Mouse (Mus musculus) embryonic facial prominence, embryonic 15.5 days (tissue): ENCODE measurements around the gene Atp5d. TPM values are rescaled to one million over a fixed set of nuclear protein-coding genes. Genes with fewer than 3 reads are reported as not detected.

Experiments used
- ATAC-seq: fragments of 200-750 bp; cut with Nextera tagmentation; 2 replicates; pipeline ENCODE4 v1.8.0; 2017; ENCODE audit warnings: low read depth, moderate TSS enrichment; ENCODE audit not compliant: insufficient number of reproducible peaks, low FRiP score, low TSS enrichment
- H3K27ac ChIP-seq: fragments of 300-500 bp; sonication (generic); replicated peaks from 2 replicates; pipeline ENCODE4 v1.5.1; 2015; ENCODE audit warnings: mild to moderate bottlenecking, inconsistent platforms
- H3K27me3 ChIP-seq: fragments of 300-500 bp; sonication (generic); 2 replicates; pipeline ENCODE4 v1.6.1; 2015; ENCODE audit warnings: inconsistent platforms
- H3K36me3 ChIP-seq: fragments of 300-500 bp; sonication (generic); 2 replicates; pipeline ENCODE4 v1.6.1; 2015; ENCODE audit warnings: mild to moderate bottlenecking, inconsistent platforms
- H3K4me1 ChIP-seq: fragments of 300-500 bp; sonication (generic); 2 replicates; pipeline ENCODE4 v1.6.1; 2015; ENCODE audit warnings: inconsistent platforms
- H3K4me2 ChIP-seq: fragments of 300-500 bp; sonication (generic); replicated peaks from 2 replicates; pipeline ENCODE4 v1.6.1; 2015; ENCODE audit warnings: mild to moderate bottlenecking, inconsistent platforms
- H3K4me3 ChIP-seq: fragments of 300-500 bp; sonication (generic); replicated peaks from 2 replicates; pipeline ENCODE4 v1.5.1; 2015; ENCODE audit warnings: mild to moderate bottlenecking, inconsistent platforms
- H3K9ac ChIP-seq: fragments of 300-500 bp; sonication (generic); 2 replicates; pipeline ENCODE4 v1.6.1; 2015; ENCODE audit warnings: inconsistent platforms
- H3K9me3 ChIP-seq: fragments of 300-500 bp; sonication (generic); replicated peaks from 2 replicates; pipeline ENCODE4 v1.6.1; 2016; ENCODE audit warnings: inconsistent platforms
- WGBS: fragments of 180-500 bp; shearing (Covaris S2); methylation state at CpG from one replicate; pipeline ENCODE4 v1.1.7; 2015; 5-methylcytosine and 5-hydroxymethylcytosine counted together
- polyA plus RNA-seq: library from polyadenylated mRNA; unstranded; fragments of >200 nt; fragmentation: Nextera tagmentation; extraction: Ambion mirVana; gene quantifications from 2 replicates; pipeline ENCODE4 v1.2.1, GENCODE M21; 2015

Atp5d gene
- polyA plus RNA-seq, 1 experiment from 2014 or later: 516 TPM

DNA sequence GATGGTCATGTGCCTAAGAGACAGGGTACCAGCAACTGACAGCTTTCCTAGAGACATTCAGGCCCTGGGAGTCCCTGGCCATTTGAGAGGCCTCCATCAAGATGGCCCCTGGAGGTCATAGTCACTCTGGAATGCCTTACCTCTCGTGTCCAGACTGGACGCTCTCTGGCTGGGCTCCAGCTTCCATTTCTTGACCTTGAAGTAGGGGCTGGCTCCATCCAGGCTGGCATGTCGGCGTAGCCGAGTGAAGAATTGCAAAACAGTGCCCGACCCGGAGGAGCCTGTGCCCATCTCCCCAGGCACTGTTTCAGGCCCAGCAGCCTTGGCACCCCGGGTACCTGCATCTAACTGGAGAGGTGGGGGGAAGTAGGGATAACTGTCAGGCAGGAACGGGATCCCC is 4.0 kb upstream of the Atp5d start:
- H3K9me3 ChIP-seq: no peaks in the 10 kb centered on the region
- H3K4me1 ChIP-seq: peaks cover 55% of the 10 kb centered on the region
- no peak overlapping the region for H3K4me2 ChIP-seq
- 81% methylated on average over 9 of the region's 9 CpGs for WGBS
- H3K27ac ChIP-seq: no peak overlapping the region
- no peak for ATAC-seq
- H3K36me3 ChIP-seq: peaks cover 57% of the 10 kb centered on the region
- H3K9ac ChIP-seq: no peak overlapping the region
- H3K27me3 ChIP-seq: peaks cover 13% of the 10 kb centered on the region
- H3K4me3 ChIP-seq: no peak overlapping the region

DNA sequence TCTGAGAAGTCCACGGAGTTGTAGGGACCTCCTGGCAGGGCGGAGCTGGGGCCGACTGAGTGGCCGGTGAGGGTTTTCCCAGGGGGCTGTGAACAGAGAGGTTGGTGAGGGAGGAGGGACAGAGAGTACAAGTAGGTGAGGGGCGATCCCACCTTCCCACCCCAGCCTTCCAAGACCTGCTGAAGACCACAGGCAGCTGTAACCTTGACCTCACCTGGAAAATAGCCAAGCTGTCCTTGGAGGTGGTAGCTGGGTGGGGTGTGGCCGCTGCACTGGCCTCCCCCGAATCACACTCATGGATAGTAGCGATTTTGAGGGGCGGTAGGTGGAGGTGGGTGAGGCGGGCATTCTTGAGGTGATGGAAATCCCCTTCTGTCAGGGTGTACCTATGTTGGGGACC is 3.3 kb upstream of the Atp5d start:
- Histone ChIP-seq H3K4me3 (no peak overlapping the region), H3K9me3 (no peaks in the 10 kb centered on the region), H3K4me1 (peaks cover 57% of the 10 kb centered on the region), H3K27me3 (peaks cover 13% of the 10 kb centered on the region), H3K9ac (no peak overlapping the region), H3K27ac (no peak overlapping the region), H3K4me2 (no peak overlapping the region), H3K36me3 (peaks cover 49% of the 10 kb centered on the region)
- 87% methylated on average over 10 of the region's 10 CpGs for WGBS
- ATAC-seq: no peak

DNA sequence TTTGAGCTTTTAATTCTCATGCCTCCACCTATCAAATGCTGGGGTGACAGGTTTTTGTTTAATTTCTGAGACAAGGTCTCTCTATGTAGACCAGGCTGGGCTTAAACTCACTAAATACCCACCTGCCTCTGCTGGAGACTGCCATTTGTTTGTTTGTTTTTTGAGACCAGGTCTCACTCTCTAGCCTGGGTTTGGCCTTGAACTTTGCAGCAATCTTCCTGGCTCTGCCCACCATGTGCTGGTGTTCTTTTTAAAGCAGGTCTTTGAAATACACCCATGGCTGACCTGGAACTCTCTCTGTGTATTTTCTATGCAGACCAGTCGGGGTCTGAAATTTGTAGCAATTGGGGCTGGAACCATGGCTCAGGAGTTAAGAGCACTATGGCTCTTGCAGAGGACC is 2.8 kb upstream of the Atp5d start:
- H3K4me2 ChIP-seq: no peak overlapping the region
- H3K4me3 ChIP-seq: no peak overlapping the region
- H3K27ac ChIP-seq: no peak overlapping the region
- WGBS: 88% methylated on average over 1 of the region's 1 CpGs
- no peaks in the 10 kb centered on the region for H3K9me3 ChIP-seq
- no peak overlapping the region for H3K9ac ChIP-seq
- peaks cover 59% of the 10 kb centered on the region for H3K4me1 ChIP-seq
- H3K36me3 ChIP-seq: peaks cover 44% of the 10 kb centered on the region
- peaks cover 13% of the 10 kb centered on the region for H3K27me3 ChIP-seq
- ATAC-seq: no peak

DNA sequence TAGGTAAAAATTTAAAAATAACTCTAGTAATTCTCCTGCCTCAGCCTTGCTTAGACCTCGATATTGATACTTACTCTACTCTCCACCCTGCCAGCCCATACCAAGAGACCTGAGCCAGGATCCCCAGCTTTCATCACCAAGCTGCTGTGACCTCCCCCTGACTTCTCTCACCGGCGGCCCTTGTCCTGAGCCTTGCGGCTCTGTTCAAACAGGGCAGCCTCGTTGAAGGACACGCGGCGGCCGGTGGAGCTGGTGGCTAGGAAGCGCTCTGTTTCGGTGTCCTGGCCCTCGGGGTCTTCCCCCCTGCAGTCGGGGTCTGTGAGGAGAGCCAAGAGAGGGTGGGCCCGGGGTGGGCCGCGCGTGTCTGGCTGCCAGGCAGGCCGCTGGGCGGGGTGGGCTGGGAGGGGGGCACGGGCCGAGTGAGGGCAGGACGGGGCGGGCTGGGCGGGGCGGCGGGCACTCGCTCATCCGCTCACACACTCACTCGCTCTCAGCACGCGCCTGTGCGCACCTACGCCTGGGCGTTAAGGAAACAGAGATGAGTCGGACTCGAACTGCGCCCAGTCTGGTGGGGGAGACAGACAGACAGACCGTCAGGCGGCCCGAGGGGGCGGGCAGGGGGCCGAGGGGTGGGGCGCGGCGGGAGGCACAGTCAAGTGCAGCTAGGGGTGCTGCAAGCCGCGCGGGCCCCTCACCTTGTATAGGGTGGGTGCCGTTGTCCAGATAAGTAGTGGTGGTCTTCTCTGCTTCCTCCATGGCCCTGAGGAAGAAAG is 2.1 kb upstream of the Atp5d start:
- Histone ChIP-seq H3K9me3 (no peaks in the 10 kb centered on the region), H3K4me3 (peak overlapping the region; percentile 61), H3K27me3 (peaks cover 13% of the 10 kb centered on the region), H3K27ac (no peak overlapping the region), H3K36me3 (peaks cover 37% of the 10 kb centered on the region), H3K9ac (no peak overlapping the region), H3K4me1 (peaks cover 60% of the 10 kb centered on the region), H3K4me2 (peak overlapping the region; percentile 85)
- ATAC-seq: no peak
- WGBS: 17% methylated on average over 47 of the region's 49 CpGs

DNA sequence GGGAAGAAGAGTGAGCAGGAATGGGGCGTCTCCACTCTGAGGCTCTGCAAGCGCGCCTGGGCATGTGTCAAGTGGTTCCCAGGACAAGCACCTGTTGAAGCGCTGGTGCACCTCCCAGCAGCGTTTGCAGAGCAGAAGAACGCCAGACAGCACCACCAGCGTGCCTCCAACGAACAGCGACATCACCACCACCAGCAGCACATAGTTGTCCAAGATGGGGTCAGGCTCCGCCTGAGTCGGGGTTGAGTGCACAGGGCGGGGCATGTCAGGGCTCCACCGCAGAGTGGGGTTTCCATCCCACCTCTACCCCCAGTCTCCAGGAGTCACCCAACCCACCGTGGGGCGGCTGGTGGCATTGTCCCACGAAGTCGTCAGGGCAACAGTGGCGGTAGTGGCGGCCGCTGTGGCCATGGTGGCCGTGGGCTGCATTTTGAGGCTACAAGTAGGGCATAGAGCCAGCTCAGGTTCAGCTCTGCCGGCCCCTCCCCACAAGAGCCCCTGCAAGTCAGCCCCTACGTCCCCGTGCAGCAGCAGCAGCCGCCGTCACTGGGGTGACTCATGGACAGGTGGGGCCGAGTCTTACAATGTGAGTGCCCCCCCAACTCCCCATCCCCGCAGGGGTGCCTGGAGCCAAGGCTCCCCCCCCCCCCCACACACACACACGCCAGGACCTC is 1.3 kb upstream of the Atp5d start:
- Histone ChIP-seq H3K27ac (peak overlapping the region; percentile 79; the same call in 1 of the 2 replicates), H3K9me3 (no peaks in the 10 kb centered on the region), H3K27me3 (peaks cover 13% of the 10 kb centered on the region), H3K4me2 (peak overlapping the region; percentile 85), H3K4me1 (peaks cover 55% of the 10 kb centered on the region), H3K36me3 (peaks cover 32% of the 10 kb centered on the region), H3K4me3 (peak overlapping the region; percentile 61), H3K9ac (0 out of 2 replicates have a peak overlapping the region, but pooled peaks have one; percentile 15)
- ATAC-seq: no peak
- WGBS: 5% methylated on average over 29 of the region's 29 CpGs

DNA sequence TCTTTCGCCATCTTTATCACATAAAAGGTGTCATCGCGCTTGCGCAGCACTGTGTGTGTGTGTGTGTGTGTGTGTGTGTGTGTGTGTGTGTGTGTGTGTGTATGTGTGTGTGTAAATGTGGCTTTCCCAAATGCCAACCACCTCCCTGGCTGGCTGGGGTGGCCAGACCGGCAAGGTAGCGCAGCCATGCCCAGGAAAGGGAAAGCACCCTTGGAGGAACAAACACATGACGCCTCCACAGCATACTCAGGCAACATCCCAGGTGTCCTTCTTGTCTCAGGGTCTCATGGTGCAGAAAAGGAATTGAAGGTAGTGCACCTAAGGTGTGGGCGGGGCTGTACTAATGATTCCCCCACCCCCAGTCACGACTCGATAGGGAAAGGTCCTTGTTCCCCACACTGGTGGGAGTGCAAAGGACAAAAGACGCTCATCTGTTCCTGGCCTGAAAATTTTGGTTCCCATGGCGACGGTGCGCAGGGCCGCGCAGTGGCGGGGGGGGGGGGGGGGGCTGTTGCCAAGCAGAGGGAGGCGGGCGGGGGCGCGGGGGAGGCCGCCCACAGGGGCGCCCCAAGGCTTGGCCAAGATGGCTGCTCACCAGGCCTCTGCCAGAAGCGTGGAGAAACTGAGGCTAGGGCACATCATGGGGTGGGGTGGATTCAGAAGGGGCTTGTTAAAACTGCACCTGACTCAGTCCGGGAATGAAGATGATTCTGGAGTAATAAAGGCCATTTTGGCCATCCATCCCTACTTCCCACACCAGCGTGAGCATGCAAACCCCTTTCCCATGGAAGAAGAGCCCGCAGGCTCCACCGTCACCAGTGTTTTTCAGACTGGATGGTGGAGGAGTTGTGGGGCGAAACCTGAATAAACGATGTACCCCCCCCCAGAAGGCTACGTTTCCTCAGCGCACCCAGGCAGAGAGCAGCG is 543 bp upstream of the Atp5d start:
- 2% methylated on average over 33 of the region's 33 CpGs for WGBS
- H3K27me3 ChIP-seq: peaks cover 13% of the 10 kb centered on the region
- peak overlapping the region; percentile 79 for H3K27ac ChIP-seq

DNA sequence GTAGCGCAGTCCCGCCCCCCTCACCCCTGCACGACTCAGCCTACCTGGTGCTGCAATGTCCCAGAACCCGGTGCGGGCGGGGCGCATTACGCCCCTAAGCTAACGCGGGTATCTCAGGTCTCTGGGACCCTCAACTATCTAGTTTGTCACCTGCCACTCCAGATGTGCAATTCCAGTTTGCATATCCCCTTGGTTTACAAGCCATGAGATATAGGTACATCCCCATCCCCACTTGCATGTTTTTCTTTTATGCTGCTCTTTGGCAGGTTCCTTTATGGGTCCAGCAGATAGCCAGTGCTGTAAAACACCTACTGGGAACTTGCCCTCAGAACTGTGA is 975 bp downstream of the Atp5d start:
- Histone ChIP-seq H3K4me1 (peaks cover 66% of the 10 kb centered on the region), H3K9me3 (no peaks in the 10 kb centered on the region), H3K9ac (peak overlapping the region; percentile 62), H3K4me2 (peak overlapping the region; percentile 85), H3K27ac (peak overlapping the region; percentile 79; the same call in 1 of the 2 replicates), H3K4me3 (peak overlapping the region; percentile 61), H3K27me3 (peaks cover 13% of the 10 kb centered on the region), H3K36me3 (peaks cover 29% of the 10 kb centered on the region)
- ATAC-seq: no peak
- WGBS: 0% methylated on average over 10 of the region's 10 CpGs

More for the DNA sequence above, 543 bp upstream of the Atp5d start:
- peak overlapping the region; percentile 61 for H3K4me3 ChIP-seq
- ATAC-seq: no peak
- H3K9me3 ChIP-seq: no peaks in the 10 kb centered on the region
- H3K36me3 ChIP-seq: peaks cover 25% of the 10 kb centered on the region
- H3K4me1 ChIP-seq: peaks cover 59% of the 10 kb centered on the region
- H3K9ac ChIP-seq: peak overlapping the region; percentile 62
- peak overlapping the region; percentile 85 for H3K4me2 ChIP-seq

DNA sequence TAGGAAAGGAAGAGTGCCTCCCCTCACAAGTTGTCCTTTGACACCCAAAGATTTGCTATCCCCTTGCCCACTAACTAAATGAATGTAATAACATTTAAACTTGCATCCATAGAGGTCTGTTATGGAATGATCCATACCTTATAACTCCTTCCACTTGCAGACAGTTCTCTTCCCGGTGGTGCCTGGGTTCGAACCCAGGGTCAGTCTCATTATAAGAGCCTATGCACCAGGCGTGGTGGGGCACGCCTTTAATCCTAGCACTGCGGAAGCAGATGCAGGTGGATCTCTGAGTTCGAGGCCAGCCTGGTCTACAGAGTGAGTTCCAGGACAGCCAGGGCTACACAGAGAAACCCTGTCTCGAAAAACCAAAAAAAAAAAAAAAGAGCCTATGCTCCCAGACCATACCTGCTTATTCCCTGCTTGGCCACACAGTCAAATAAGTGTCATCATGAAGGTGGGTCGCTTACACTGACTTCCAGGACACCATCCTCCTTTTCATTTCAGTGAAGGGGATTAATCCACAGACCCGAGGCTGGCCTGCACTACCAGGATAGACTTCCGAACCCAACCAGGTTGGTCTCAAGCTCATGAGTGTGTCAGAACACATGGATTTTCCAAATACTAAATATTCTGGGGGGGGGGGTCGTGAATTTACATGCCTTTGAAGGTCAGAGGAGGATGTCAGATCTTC is 1.7 kb downstream of the Atp5d start:
- Histone ChIP-seq H3K27me3 (peaks cover 13% of the 10 kb centered on the region), H3K36me3 (peaks cover 29% of the 10 kb centered on the region), H3K4me1 (peaks cover 70% of the 10 kb centered on the region), H3K9ac (no peak overlapping the region), H3K27ac (0 out of 2 replicates have a peak overlapping the region, but pooled peaks have one; percentile 90), H3K4me3 (no peak overlapping the region), H3K9me3 (no peaks in the 10 kb centered on the region), H3K4me2 (no peak overlapping the region)
- no peak for ATAC-seq
- 73% methylated on average over 11 of the region's 11 CpGs for WGBS

DNA sequence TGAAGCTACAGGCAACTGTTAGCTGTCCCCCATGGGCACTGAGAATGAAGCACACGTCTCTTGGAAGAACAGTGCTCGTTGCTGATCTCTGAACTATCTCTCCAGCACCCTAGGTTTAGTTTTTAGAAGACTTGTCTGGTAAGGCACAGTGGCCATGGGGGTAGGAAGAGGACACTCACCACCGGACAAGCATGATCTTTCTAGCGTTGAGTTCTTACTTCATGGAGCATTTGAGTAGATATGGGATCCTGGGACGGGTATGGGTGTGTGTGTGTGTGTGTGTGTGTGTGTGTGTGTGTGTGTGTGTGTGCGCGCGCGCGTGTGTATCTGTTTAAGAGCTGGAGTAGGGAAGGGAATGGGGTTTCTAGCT is 2.2 kb downstream of the Atp5d start, which contains the start of gene Cbarp:
Cbarp (minus strand) TSS at position 170 of the 370 bp plus-strand sequence.
- Histone ChIP-seq H3K27ac (peak within 1 kb of the TSS; percentile 90), H3K36me3 (peaks cover 28% of the 10 kb centered on the region), H3K27me3 (peaks cover 13% of the 10 kb centered on the region), H3K4me2 (peak within 1 kb of the TSS; percentile 85), H3K9me3 (no peaks in the 10 kb centered on the region), H3K4me3 (peak within 1 kb of the TSS; percentile 79), H3K9ac (peak within 1 kb of the TSS; percentile 31; the same call in 1 of the 2 replicates), H3K4me1 (peaks cover 75% of the 10 kb centered on the region)
- ATAC-seq: no peak
- WGBS: 71% methylated on average over 10 of the region's 10 CpGs

DNA sequence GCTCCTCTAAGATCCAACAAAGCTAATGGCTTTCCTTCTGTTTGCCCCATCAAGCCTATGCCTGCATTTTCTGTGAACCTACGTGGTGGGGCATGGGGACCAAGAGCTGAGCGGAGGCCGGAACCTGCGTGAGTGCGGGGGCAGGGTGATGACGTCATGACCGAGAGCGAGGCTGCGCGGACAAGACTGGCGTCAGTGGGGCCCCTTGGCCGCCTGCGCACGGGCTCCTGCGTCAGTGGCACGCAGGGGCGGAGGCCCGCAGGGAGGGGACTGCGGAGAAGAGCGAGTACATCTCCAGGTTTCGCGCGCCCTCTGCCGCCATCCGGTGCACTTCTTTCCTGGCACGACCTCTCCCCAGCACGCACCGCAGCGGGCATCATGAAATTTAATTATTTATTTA is 2.8 kb downstream of the Atp5d start:
- peaks cover 13% of the 10 kb centered on the region for H3K27me3 ChIP-seq
- H3K36me3 ChIP-seq: peaks cover 23% of the 10 kb centered on the region
- H3K4me2 ChIP-seq: peak overlapping the region; percentile 74
- peaks cover 80% of the 10 kb centered on the region for H3K4me1 ChIP-seq
- H3K4me3 ChIP-seq: peak overlapping the region; percentile 79
- peak overlapping the region; percentile 90 for H3K27ac ChIP-seq
- under 1% methylated on average over 29 of the region's 29 CpGs for WGBS
- H3K9me3 ChIP-seq: no peaks in the 10 kb centered on the region
- H3K9ac ChIP-seq: peak overlapping the region; percentile 31; the same call in 1 of the 2 replicates
- ATAC-seq: peak; percentile 71
